Mouse (Mus musculus): Measurements from ENCODE around the gene Cbfa2t3.

DNA sequence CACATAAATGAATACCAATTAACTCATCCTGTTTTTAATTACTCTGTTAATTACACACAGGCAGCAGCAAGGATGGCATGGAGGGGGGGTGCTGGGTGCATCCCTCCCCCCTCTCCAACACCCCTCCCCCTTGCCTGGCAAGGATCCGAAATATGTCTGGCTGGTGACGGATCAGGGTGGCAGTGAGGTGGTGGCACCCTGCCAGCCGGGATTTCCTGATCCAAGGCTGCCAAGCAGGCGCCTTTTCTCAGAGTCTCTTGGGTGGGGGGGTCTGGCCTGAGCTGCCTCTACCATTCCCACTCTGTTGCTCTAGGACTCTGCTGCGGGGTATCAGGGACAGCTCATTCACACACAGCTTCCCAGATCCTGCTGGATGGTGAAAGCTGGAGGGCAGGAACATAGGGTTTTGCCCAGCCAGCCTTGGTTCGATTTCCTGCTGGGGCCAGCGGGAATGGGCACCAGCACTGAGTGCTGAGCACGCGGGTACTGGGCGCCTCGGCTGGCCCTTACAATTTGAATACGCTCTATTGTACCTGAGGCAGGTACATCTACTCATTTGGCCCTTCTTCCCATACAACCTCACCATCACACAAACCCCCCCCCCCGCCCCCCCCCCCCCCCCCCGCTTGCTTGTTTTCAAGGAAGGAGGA lies 33.1 kb downstream of the Cbfa2t3 start:
- TF ChIP-seq CTCF (IDR thresholded peaks at IDR 0.05) (no peak), POLR2A (IDR thresholded peaks at IDR 0.05; ENCODE audit: insufficient read depth, low read depth, low read length) (no peak), EP300 (IDR thresholded peaks at IDR 0.05; ENCODE audit: insufficient read depth, low read depth, low read length) (no peak)
